Mouse (Mus musculus) heart, adult 2 months (tissue): Measurements from ENCODE around the gene Ceacam16. TPM values are rescaled to one million over a fixed set of nuclear protein-coding genes. Genes with fewer than 3 reads are reported as not detected.

Experiments
- DNase-seq, 2 experiments: peaks; one replicate each; pipeline ENCODE4 v3.0.0; 2021
- H3K27ac ChIP-seq: fragments of 200-600 bp; 2 replicates; pipeline ENCODE4 v1.8.1; 2022
- H3K27me3 ChIP-seq: fragments of 200-500 bp; 2 replicates; pipeline ENCODE4 v1.6.1; 2012; ENCODE audit warnings: mild to moderate bottlenecking, low read length, inconsistent platforms, mixed read lengths; ENCODE audit not compliant: control insufficient read depth, insufficient read depth
- H3K36me3 ChIP-seq: fragments of 200-500 bp; 2 replicates; pipeline ENCODE4 v1.6.1; 2012; ENCODE audit warnings: low read length, inconsistent platforms; ENCODE audit not compliant: control insufficient read depth, insufficient read depth
- H3K4me1 ChIP-seq: fragments of 200-500 bp; 2 replicates; pipeline ENCODE4 v1.6.1; 2011; ENCODE audit warnings: low read length; ENCODE audit not compliant: control insufficient read depth, insufficient read depth
- H3K4me3 ChIP-seq: fragments of 200-600 bp; 2 replicates; pipeline ENCODE4 v1.8.1; 2022
- H3K79me2 ChIP-seq: fragments of 200-500 bp; replicated peaks from 2 replicates; pipeline ENCODE4 v1.6.1; 2012; ENCODE audit warnings: mild to moderate bottlenecking, inconsistent platforms, low read length, moderate library complexity, mixed read lengths; ENCODE audit not compliant: control insufficient read depth, insufficient read depth
- H3K9ac ChIP-seq: fragments of 200-500 bp; 2 replicates; pipeline ENCODE4 v1.6.1; 2012; ENCODE audit warnings: low read depth, mild to moderate bottlenecking, control low read depth, inconsistent platforms, low read length, mixed read lengths
- CTCF ChIP-seq: fragments of 200-600 bp; IDR thresholded peaks from 2 replicates; pipeline ENCODE4 v1.8.1; 2022; ENCODE audit warnings: antibody characterized with exemption, mild to moderate bottlenecking, moderate library complexity
- EP300 ChIP-seq: fragments of 200-500 bp; IDR thresholded peaks from 2 replicates; pipeline ENCODE4 v1.6.1; 2011; ENCODE audit warnings: low read depth, low read length, control low read depth; ENCODE audit not compliant: insufficient read depth
- POLR2A ChIP-seq: fragments of 200-500 bp; IDR thresholded peaks from 2 replicates; pipeline ENCODE4 v1.6.1; 2011; ENCODE audit warnings: mild to moderate bottlenecking, low read depth, low read length, control low read depth; ENCODE audit not compliant: insufficient read depth
- WGBS: fragments of 180-500 bp; shearing (Covaris S2); methylation state at CpG from one replicate; pipeline ENCODE4 v1.1.7; 2018; 5-methylcytosine and 5-hydroxymethylcytosine counted together
- intact Hi-C: fragments of 180-260 bp; cut with DNase I; formaldehyde crosslinking; loops from one replicate; pipeline ENCODE4 v1.15.1; 2025
- polyA plus RNA-seq: library from polyadenylated mRNA; depleted of rRNA; stranded (reverse); fragments of >200 nt; gene quantifications from 2 replicates; pipeline ENCODE4 v1.2.3, GENCODE M21; 2012
- total RNA-seq, 2 experiments: library from RNA; stranded (reverse); gene quantifications; 2 replicates each; pipeline ENCODE4 v1.2.3; 2021

Gene Ceacam16
- total and polyA plus RNA-seq, 3 experiments, result 0.14 to 0.66 TPM; not detected in 1

- WGBS, result 4% methylated on average over 33 of the region's 33 CpGs
- H3K27ac ChIP-seq, result no peak within 1 kb of the TSS
- TF ChIP-seq POLR2A, result no peak
- TF ChIP-seq CTCF, result no peak
- no peak for TF ChIP-seq EP300
- H3K36me3 ChIP-seq, result no peaks in the 10 kb centered on the region
- H3K4me3 ChIP-seq, result no peak within 1 kb of the TSS
- peaks cover 3% of the 10 kb centered on the region; the same call in 1 of the 2 replicates for H3K27me3 ChIP-seq
- H3K9ac ChIP-seq, result no peak within 1 kb of the TSS
- H3K4me1 ChIP-seq, result peaks cover 4% of the 10 kb centered on the region; the same call in 1 of the 2 replicates
- no peak for DNase-seq
- no peaks in the 10 kb centered on the region for H3K79me2 ChIP-seq
- intact Hi-C loops, result no loop called here
Observed at GRCm38 (mm10) chr7:19851858-19852570, 9.1 kb downstream of the Ceacam16 start, which contains the start of gene Gm19345. Gene Gm19345, plus strand, starts transcription at chr7:19852003.

- intact Hi-C loops, result loop anchor here (5.0 kb wide), 1 partner anchor 92 kb away; the partner anchor contains the start of gene Nectin2
- peaks cover 4% of the 10 kb centered on the region for H3K4me1 ChIP-seq
- WGBS, result 65% methylated on average over 15 of the region's 15 CpGs
- H3K4me3 ChIP-seq, result no peak overlapping the region
- H3K9ac ChIP-seq, result no peak overlapping the region
- H3K79me2 ChIP-seq, result no peaks in the 10 kb centered on the region
- H3K36me3 ChIP-seq, result no peaks in the 10 kb centered on the region
- H3K27me3 ChIP-seq, result no peaks in the 10 kb centered on the region
- no peak for TF ChIP-seq EP300
- no peak for TF ChIP-seq POLR2A
- TF ChIP-seq CTCF, result no peak
- peak in 1 of 2 experiments; percentile 26 for DNase-seq
- no peak overlapping the region for H3K27ac ChIP-seq
Observed at GRCm38 (mm10) chr7:19844521-19845171, 16.5 kb downstream of the Ceacam16 start.

DNA sequence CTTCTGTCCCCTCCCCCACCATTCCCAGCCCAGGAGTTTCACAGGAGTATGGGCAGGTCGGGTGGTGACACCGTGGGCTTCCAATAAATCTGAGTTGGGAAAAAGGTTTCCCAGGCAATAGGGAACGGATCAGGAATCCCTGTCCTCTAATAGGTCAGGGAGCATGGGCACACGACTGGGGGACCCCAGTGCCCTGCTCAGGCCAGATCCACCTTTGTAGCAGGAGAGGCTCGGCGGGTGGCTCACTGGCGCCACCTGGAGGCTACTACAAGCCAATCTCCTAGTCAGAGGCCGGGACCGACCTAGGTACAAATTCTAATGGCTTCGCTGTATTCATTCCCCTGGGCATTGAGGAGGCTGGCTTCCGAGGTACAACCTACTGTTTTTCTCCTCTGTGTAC is 17.5 kb downstream of the Ceacam16 start:
- peaks cover 4% of the 10 kb centered on the region for H3K4me1 ChIP-seq
- TF ChIP-seq EP300, result 0 out of 2 replicates have a peak, but pooled peaks have one; percentile 49
- no peak; the same call in 1 of the 2 replicates for TF ChIP-seq CTCF
- no peak for TF ChIP-seq POLR2A
- H3K79me2 ChIP-seq, result no peaks in the 10 kb centered on the region
- 7% methylated on average over 11 of the region's 11 CpGs for WGBS
- DNase-seq, result peak; percentile 82 to 85
- H3K36me3 ChIP-seq, result no peaks in the 10 kb centered on the region
- H3K27ac ChIP-seq, result no peak overlapping the region
- intact Hi-C loops, result loop anchor here (1.0 to 5.0 kb wide), 2 partner anchors 40 to 91 kb away; partner anchors contain the start of gene Nectin2
- H3K4me3 ChIP-seq, result no peak overlapping the region
- H3K27me3 ChIP-seq, result no peaks in the 10 kb centered on the region
- no peak overlapping the region for H3K9ac ChIP-seq

DNA sequence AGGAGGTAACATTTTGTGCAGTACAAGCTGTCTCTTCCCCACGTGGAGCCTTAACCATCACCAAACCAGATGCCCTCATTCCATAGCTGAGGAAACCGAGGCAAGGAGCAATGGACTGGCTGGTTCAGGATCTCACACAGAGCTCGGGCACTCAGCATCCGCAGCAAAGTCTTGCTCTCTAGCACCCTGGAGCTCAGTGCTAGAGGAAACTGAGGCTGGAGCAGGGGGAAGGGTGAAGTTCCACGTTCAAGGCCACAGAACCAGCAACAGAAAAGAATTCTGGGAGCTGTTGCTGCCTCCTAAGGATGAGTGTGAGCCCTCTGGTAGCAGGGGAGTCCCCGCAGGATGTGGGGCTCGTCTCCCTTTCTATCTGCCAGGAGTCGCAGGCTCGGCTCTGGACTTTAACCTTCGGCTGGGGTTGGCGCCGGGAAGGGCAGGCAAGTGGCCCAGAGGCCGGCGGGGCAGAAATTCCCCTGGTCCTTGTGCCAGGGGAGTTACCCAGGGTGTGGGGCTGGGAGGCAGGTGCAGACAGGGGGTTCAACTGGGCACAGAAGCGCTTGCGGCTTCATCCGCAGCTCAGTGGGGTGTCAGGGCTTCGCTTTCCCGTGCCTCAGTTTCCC is 18.1 kb downstream of the Ceacam16 start:
- DNase-seq, result peak; percentile 58 to 60
- Histone ChIP-seq H3K9ac (no peak overlapping the region), H3K36me3 (no peaks in the 10 kb centered on the region), H3K4me1 (peaks cover 1% of the 10 kb centered on the region), H3K27me3 (no peaks in the 10 kb centered on the region), H3K27ac (no peak overlapping the region), H3K4me3 (no peak overlapping the region), H3K79me2 (no peaks in the 10 kb centered on the region)
- intact Hi-C loops, result loop anchor here (1.0 to 5.0 kb wide), 2 partner anchors 40 to 91 kb away; partner anchors contain the start of gene Nectin2
- 32% methylated on average over 19 of the region's 19 CpGs for WGBS
- TF ChIP-seq POLR2A (no peak), EP300 (no peak), CTCF (no peak)

GRCm38 (mm10) chr7:19841686-19842413 is 19.2 kb downstream of the Ceacam16 start:
- no peak for DNase-seq
- intact Hi-C loops, result loop anchor here (5.0 kb wide), 1 partner anchor 90 kb away; the partner anchor contains the start of gene Nectin2
- Histone ChIP-seq H3K27ac (no peak overlapping the region), H3K4me3 (no peak overlapping the region), H3K36me3 (no peaks in the 10 kb centered on the region), H3K4me1 (no peaks in the 10 kb centered on the region; the same call in 1 of the 2 replicates), H3K79me2 (no peaks in the 10 kb centered on the region), H3K9ac (no peak overlapping the region), H3K27me3 (no peaks in the 10 kb centered on the region)
- TF ChIP-seq POLR2A, result no peak
- no peak for TF ChIP-seq CTCF
- TF ChIP-seq EP300, result no peak
- 79% methylated on average over 21 of the region's 21 CpGs for WGBS
